Mouse (Mus musculus) limb, embryonic 10.5 days (tissue): ENCODE data around the gene Nfkbiz. TPM values are rescaled to one million over a fixed set of nuclear protein-coding genes. Genes with fewer than 3 reads are reported as not detected.
"Not testable (repeated sequence)": the region's sequence is repeated elsewhere in the genome, so short reads cannot be mapped to it uniquely, and the experiment has no call there.

Source experiments
- DNase-seq: peaks from one replicate; pipeline ENCODE4 v3.0.0-alpha.2; 2017; ENCODE audit warnings: low spot score
- H3K27ac ChIP-seq: fragments of 300-500 bp; sonication (generic); 2 replicates; pipeline ENCODE4 v1.5.1; 2016; ENCODE audit warnings: mild to moderate bottlenecking
- H3K27me3 ChIP-seq: fragments of 300-500 bp; sonication (generic); 2 replicates; pipeline ENCODE4 v1.6.1; 2016; ENCODE audit warnings: low read depth, mild to moderate bottlenecking; ENCODE audit not compliant: poor library complexity, severe bottlenecking
- H3K36me3 ChIP-seq: fragments of 300-500 bp; sonication (generic); 2 replicates; pipeline ENCODE4 v1.6.1; 2016; ENCODE audit warnings: mild to moderate bottlenecking, moderate library complexity
- H3K4me1 ChIP-seq: fragments of 300-500 bp; sonication (generic); 2 replicates; pipeline ENCODE4 v1.6.1; 2016
- H3K4me3 ChIP-seq: fragments of 300-500 bp; sonication (generic); 2 replicates; pipeline ENCODE4 v1.5.1; 2016; ENCODE audit warnings: mild to moderate bottlenecking, moderate library complexity
- H3K9me3 ChIP-seq: fragments of 300-500 bp; sonication (generic); replicated peaks from 2 replicates; pipeline ENCODE4 v1.6.1; 2016; ENCODE audit warnings: mild to moderate bottlenecking
- WGBS: fragments of 180-500 bp; shearing (Covaris S2); methylation state at CpG from one replicate; pipeline ENCODE4 v1.1.7; 2016; 5-methylcytosine and 5-hydroxymethylcytosine counted together
- polyA plus RNA-seq: library from polyadenylated mRNA; unstranded; fragments of >200 nt; fragmentation: Nextera tagmentation; extraction: Ambion mirVana; gene quantifications from 2 replicates; pipeline ENCODE4 v1.2.1, GENCODE M21; 2016

The Nfkbiz gene
- 2.6 and 3.0 TPM in 2 replicates for polyA plus RNA-seq

- WGBS, result 2% methylated on average over 40 of the region's 40 CpGs
- no peaks in the 10 kb centered on the region for H3K9me3 ChIP-seq
Measured at GRCm38 (mm10) chr16:55838510-55839474, at the start of gene Nfkbiz. TSS of gene Nfkbiz (minus strand) at chr16:55838899.

GRCm38 (mm10) chr16:55887814-55888583 is 49.3 kb upstream of the Nfkbiz start:
- DNase-seq, result no peak
- H3K4me1 ChIP-seq, result no peaks in the 10 kb centered on the region

More at GRCm38 (mm10) chr16:55838510-55839474, at the start of gene Nfkbiz:
- Histone ChIP-seq H3K4me3 (peak within 1 kb of the TSS; percentile 72), H3K36me3 (peaks cover 18% of the 10 kb centered on the region), H3K27ac (peak within 1 kb of the TSS; percentile 98), H3K4me1 (peaks cover 14% of the 10 kb centered on the region), H3K27me3 (no peaks in the 10 kb centered on the region)
- DNase-seq, result peak; percentile 92

GRCm38 (mm10) chr16:55884246-55884645 is 45.5 kb upstream of the Nfkbiz start:
- Histone ChIP-seq H3K36me3 (peaks cover 8% of the 10 kb centered on the region; the same call in 1 of the 2 replicates), H3K9me3 (no peaks in the 10 kb centered on the region), H3K4me1 (no peaks in the 10 kb centered on the region), H3K4me3 (no peak overlapping the region), H3K27ac (no peak overlapping the region), H3K27me3 (no peaks in the 10 kb centered on the region)
- WGBS, result 87% methylated on average over 11 of the region's 11 CpGs
- DNase-seq, result no peak

More at GRCm38 (mm10) chr16:55887814-55888583, 49.3 kb upstream of the Nfkbiz start:
- Histone ChIP-seq H3K9me3 (no peaks in the 10 kb centered on the region), H3K27me3 (no peaks in the 10 kb centered on the region), H3K36me3 (peaks cover 22% of the 10 kb centered on the region), H3K27ac (no peak overlapping the region), H3K4me3 (no peak overlapping the region)
- 65% methylated on average over 7 of the region's 7 CpGs for WGBS

GRCm38 (mm10) chr16:55876025-55876424 is 37.3 kb upstream of the Nfkbiz start:
- Histone ChIP-seq H3K27ac (no peak overlapping the region), H3K36me3 (no peaks in the 10 kb centered on the region), H3K9me3 (no peaks in the 10 kb centered on the region), H3K4me1 (no peaks in the 10 kb centered on the region), H3K27me3 (no peaks in the 10 kb centered on the region), H3K4me3 (no peak overlapping the region)
- DNase-seq, result no peak
- WGBS, result 77% methylated on average over 6 of the region's 6 CpGs

DNA sequence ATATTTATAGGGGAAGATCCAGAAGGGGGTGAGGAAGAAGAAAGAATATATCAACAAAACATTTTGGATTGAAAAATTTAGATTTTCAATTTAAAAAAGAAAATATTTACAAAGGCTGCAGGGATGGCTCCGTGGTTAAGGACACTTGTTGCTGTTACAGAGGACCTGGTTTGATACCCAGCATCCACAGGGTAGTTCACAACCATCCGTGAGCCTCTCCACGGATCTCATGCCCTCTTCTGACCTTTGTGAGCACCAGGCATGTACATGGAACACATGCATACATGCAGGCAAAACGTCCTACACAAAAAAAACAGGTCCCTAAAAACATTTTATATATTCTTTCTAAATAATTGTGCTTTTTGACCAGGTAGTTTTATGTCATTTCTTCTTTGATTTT is 25.1 kb upstream of the Nfkbiz start:
- Histone ChIP-seq H3K27me3 (no peaks in the 10 kb centered on the region), H3K4me1 (no peaks in the 10 kb centered on the region), H3K36me3 (peaks cover 9% of the 10 kb centered on the region; the same call in 1 of the 2 replicates), H3K4me3 (no peak overlapping the region), H3K27ac (no peak overlapping the region), H3K9me3 (no peaks in the 10 kb centered on the region)
- WGBS, result 68% methylated on average over 4 of the region's 4 CpGs
- no peak for DNase-seq

DNA sequence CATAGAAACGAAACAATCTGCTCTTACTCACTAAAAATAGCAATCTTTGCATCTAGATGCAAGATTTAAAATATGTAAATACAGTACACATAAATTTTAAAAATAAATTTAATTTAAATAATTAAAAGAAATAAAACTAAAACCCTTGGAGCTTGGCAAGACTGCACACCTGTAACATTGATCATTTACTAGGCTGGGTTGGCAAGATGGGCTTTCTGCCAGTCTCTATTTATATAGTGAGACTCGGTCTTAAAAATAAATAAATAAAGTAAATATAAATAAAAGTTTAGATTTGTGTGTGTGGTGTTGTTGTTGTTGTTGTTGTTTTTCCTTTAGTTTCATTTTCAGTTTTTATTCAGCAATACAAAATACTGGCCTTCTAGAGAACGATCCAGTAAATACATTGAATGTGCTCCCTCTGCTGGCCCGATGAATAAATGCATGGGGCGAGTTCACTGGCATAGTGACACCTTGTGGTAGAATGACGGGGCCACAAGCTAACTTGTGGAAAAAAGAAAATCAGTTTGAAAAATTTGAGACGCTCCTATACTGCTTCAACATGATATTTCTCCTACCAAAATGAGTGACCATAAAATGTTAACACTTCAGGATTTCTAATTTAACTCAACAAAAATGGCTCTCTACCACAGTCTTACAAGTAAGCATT is 24.6 kb upstream of the Nfkbiz start:
- peak; percentile 69 for DNase-seq
- Histone ChIP-seq H3K27me3 (no peaks in the 10 kb centered on the region), H3K36me3 (peaks cover 9% of the 10 kb centered on the region; the same call in 1 of the 2 replicates), H3K9me3 (no peaks in the 10 kb centered on the region), H3K27ac (no peak overlapping the region), H3K4me1 (no peaks in the 10 kb centered on the region), H3K4me3 (no peak overlapping the region)
- WGBS, result 30% methylated on average over 7 of the region's 7 CpGs

DNA sequence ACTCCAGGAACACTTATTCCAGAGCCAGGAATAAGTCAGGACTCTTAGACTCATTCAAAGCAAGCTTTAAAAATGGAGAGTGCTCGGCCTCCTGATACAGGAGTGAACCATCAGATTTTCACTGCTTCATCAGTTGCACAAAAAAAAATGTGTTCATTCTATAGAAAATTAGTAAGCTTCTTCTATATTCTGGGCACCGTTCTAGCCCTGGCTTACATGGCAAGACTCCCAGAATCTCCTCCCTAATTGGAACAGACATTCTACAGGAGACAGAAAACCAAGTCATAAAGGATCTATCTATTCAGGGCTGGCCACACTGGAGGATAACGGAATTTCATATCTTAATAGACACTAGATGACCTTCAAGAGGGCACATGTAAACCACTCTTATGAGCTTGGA is 22.4 kb upstream of the Nfkbiz start:
- DNase-seq, result no peak
- H3K27ac ChIP-seq, result no peak overlapping the region
- 91% methylated on average over 3 of the region's 3 CpGs for WGBS
- no peaks in the 10 kb centered on the region for H3K9me3 ChIP-seq
- H3K27me3 ChIP-seq, result no peaks in the 10 kb centered on the region
- peaks cover 12% of the 10 kb centered on the region; the same call in 1 of the 2 replicates for H3K36me3 ChIP-seq
- H3K4me1 ChIP-seq, result no peaks in the 10 kb centered on the region
- no peak overlapping the region for H3K4me3 ChIP-seq

DNA sequence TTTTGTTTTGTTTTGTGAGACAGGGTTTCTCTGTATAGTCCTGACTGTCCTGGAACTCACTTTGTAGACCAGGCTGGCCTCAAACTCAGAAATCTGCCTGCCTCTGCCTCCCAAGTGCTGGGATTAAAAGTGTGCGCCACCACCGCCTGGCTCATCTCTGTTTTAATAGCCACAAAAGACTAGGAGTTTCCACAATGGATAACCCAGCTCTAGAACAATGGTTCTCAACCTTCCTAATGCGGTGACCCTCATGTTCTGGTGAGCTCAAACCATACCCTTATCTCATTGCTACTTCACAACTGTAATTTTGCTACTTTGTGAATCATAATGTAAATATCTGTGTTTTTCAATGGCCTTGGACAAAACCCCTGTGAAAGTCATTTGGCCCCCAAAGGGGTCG is 20.7 kb upstream of the Nfkbiz start:
- not testable (repeated sequence) for DNase-seq, H3K36me3 ChIP-seq, H3K4me1 ChIP-seq, H3K27ac ChIP-seq, H3K9me3 ChIP-seq, H3K4me3 ChIP-seq, H3K27me3 ChIP-seq
- WGBS, result 94% methylated on average over 4 of the region's 4 CpGs

DNA sequence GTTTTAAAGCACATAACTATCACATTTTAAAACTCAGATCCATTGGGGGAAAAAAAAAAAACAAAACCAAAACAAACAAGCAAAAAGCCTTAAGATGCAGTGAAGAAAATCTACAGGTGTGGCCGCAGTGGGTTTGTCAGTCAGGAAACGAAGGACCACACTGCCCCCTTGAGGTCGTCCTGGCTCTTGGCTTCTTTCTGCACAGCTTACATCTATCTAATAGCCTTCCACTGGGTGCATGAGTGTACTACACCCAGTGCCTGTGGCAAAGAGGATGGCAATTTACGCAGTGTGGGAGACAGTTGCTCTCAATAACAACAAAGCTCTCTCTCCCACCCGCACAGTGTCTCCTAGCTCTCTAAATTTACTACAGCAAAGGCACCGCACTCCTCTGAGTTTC is 19.8 kb upstream of the Nfkbiz start:
- Histone ChIP-seq H3K27me3 (no peaks in the 10 kb centered on the region), H3K9me3 (no peaks in the 10 kb centered on the region), H3K4me1 (no peaks in the 10 kb centered on the region), H3K36me3 (0 out of 2 replicates have a peak, but pooled peaks cover 6% of the 10 kb centered on the region), H3K4me3 (no peak overlapping the region), H3K27ac (no peak overlapping the region)
- WGBS, result 60% methylated on average over 6 of the region's 6 CpGs
- peak; percentile 69 for DNase-seq

DNA sequence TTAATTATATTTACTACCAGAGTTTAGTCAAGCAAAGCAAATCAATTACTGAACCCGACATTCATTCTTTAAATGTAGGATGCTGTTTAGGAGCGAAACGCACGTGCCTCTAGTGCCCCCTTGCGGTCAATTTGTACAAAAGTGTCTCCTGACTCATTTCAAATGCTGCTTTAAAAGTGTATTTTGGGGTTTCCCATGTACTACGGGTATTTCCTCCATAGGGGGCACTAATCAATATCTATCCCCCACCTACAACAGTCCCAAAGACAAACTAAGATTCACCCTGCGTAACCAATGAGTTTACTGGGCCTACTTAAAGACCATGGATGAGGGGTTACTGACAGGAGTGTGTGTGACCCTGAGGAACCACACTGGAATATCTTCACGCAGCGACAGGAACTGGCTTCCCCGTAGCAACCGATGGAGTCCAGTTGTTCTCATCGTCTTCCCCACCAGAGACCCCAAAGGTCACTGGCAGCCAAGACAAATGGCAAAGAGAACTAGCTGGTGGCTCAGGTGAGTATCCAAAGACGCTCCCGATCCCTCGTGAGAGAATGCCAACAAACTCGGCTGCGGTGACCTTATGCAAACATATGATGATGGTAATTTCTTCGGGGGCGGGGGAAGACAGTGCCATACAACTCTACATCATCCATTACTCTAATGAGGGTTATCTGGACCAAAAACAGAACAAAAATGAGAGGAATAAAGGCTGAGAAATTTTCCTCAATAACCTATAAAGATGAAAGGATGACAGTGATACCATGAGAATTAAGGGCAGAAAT is 14.4 kb upstream of the Nfkbiz start:
- Histone ChIP-seq H3K9me3 (no peaks in the 10 kb centered on the region), H3K27ac (no peak overlapping the region), H3K27me3 (no peaks in the 10 kb centered on the region), H3K36me3 (0 out of 2 replicates have a peak, but pooled peaks cover 7% of the 10 kb centered on the region), H3K4me1 (no peaks in the 10 kb centered on the region), H3K4me3 (no peak overlapping the region)
- 59% methylated on average over 19 of the region's 19 CpGs for WGBS
- DNase-seq, result peak; percentile 81

- Histone ChIP-seq H3K27me3 (no peaks in the 10 kb centered on the region), H3K4me3 (no peak overlapping the region), H3K27ac (no peak overlapping the region), H3K9me3 (no peaks in the 10 kb centered on the region), H3K4me1 (no peaks in the 10 kb centered on the region), H3K36me3 (0 out of 2 replicates have a peak, but pooled peaks cover 7% of the 10 kb centered on the region)
- 60% methylated on average over 4 of the region's 4 CpGs for WGBS
- no peak for DNase-seq
Measured at GRCm38 (mm10) chr16:55852515-55852914, 13.8 kb upstream of the Nfkbiz start.

GRCm38 (mm10) chr16:55850485-55850884 is 11.8 kb upstream of the Nfkbiz start:
- DNase-seq, result no peak
- Histone ChIP-seq H3K4me3 (no peak overlapping the region), H3K27ac (no peak overlapping the region), H3K9me3 (no peaks in the 10 kb centered on the region), H3K36me3 (0 out of 2 replicates have a peak, but pooled peaks cover 3% of the 10 kb centered on the region), H3K4me1 (no peaks in the 10 kb centered on the region), H3K27me3 (no peaks in the 10 kb centered on the region)
- WGBS, result 92% methylated on average over 3 of the region's 3 CpGs
